Mouse (Mus musculus) stomach, postnatal 0 days (tissue): ENCODE measurements around the gene 5730596B20Rik.

Experiments
- CTCF ChIP-seq: IDR thresholded peaks from 2 replicates; pipeline ENCODE4 v1.5.1; 2016; ENCODE audit warnings: antibody characterized with exemption, low read depth, mild to moderate bottlenecking, moderate library complexity
- EP300 ChIP-seq: optimal IDR thresholded peaks from 2 replicates; pipeline ENCODE3; 2016; ENCODE audit warnings: antibody characterized with exemption

DNA sequence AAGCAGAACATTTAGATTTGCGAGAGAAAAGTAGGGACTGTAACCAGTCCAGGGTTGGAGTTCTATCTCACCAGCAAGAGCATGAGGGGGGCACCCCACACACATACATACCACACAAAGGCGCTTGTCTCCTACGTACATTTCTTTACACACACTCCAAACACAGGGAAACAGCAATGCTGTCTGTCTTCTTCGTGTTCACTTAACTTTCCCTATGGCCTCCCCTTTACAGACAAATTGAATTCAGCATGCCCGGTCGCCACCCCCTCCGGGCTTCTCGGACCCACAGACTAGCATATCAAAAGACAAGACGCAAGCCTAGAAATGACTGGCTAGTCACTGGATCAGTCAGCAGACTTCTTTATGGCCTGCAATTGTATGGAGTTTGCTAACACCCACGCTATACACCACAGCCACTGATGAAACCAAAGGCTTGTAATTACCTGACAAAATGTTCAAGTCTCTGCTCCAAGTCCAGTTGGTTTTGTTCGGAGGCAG, 3.0 kb downstream of the 5730596B20Rik start:
- TF ChIP-seq EP300 (no peak), CTCF (no peak)
